Mouse (Mus musculus) liver, embryonic 12.5 days (tissue): ENCODE measurements around the gene Ank2. TPM values are rescaled to one million over a fixed set of nuclear protein-coding genes. Genes with fewer than 3 reads are reported as not detected.

Source experiments
- ATAC-seq: fragments of 200-750 bp; cut with Nextera tagmentation; 2 replicates; pipeline ENCODE4 v1.8.0; 2017; ENCODE audit warnings: moderate number of reproducible peaks, mild to moderate bottlenecking, moderate library complexity
- H3K27ac ChIP-seq: fragments of 300-500 bp; sonication (generic); 2 replicates; pipeline ENCODE4 v1.5.1; 2016; ENCODE audit warnings: mild to moderate bottlenecking
- H3K27me3 ChIP-seq: fragments of 300-500 bp; sonication (generic); replicated peaks from 2 replicates; pipeline ENCODE4 v1.6.1; 2016; ENCODE audit warnings: mild to moderate bottlenecking, moderate library complexity
- H3K36me3 ChIP-seq: fragments of 300-500 bp; sonication (generic); 2 replicates; pipeline ENCODE4 v1.6.1; 2016; ENCODE audit warnings: mild to moderate bottlenecking, moderate library complexity
- H3K4me1 ChIP-seq: fragments of 300-500 bp; sonication (generic); 2 replicates; pipeline ENCODE4 v1.6.1; 2016
- H3K4me2 ChIP-seq: fragments of 300-500 bp; sonication (generic); 2 replicates; pipeline ENCODE4 v1.6.1; 2016; ENCODE audit warnings: mild to moderate bottlenecking, moderate library complexity
- H3K4me3 ChIP-seq: fragments of 300-500 bp; sonication (generic); 2 replicates; pipeline ENCODE4 v1.5.1; 2016; ENCODE audit warnings: mild to moderate bottlenecking, moderate library complexity
- H3K9ac ChIP-seq: fragments of 300-500 bp; sonication (generic); 2 replicates; pipeline ENCODE4 v1.6.1; 2016; ENCODE audit warnings: mild to moderate bottlenecking, moderate library complexity
- H3K9me3 ChIP-seq: fragments of 300-500 bp; sonication (generic); replicated peaks from 2 replicates; pipeline ENCODE4 v1.6.1; 2016; ENCODE audit warnings: mild to moderate bottlenecking, moderate library complexity
- WGBS: fragments of 180-500 bp; shearing (Covaris S2); methylation state at CpG from one replicate; pipeline ENCODE4 v1.1.7; 2016; ENCODE audit not compliant: insufficient replicate concordance; 5-methylcytosine and 5-hydroxymethylcytosine counted together
- polyA plus RNA-seq: library from polyadenylated mRNA; unstranded; fragments of >200 nt; fragmentation: Nextera tagmentation; extraction: Ambion mirVana; gene quantifications from 2 replicates; pipeline ENCODE4 v1.2.1, GENCODE M21; 2016

Ank2 gene
- polyA plus RNA-seq, 1 experiment from 2014 or later = 9.0 TPM

- Histone ChIP-seq H3K4me2 (no peak overlapping the region), H3K27me3 (no peaks in the 10 kb centered on the region), H3K9ac (no peak overlapping the region), H3K4me1 (no peaks in the 10 kb centered on the region), H3K9me3 (no peaks in the 10 kb centered on the region), H3K4me3 (no peak overlapping the region), H3K27ac (no peak overlapping the region), H3K36me3 (no peaks in the 10 kb centered on the region)
- WGBS = 65% methylated on average over 4 of the region's 4 CpGs
- ATAC-seq = no peak
Measured at GRCm38 (mm10) chr3:127013976-127014375, 485.2 kb downstream of the Ank2 start.

GRCm38 (mm10) chr3:127012525-127012924 is 486.6 kb downstream of the Ank2 start:
- WGBS = 48% methylated on average over 8 of the region's 8 CpGs
- Histone ChIP-seq H3K9me3 (no peaks in the 10 kb centered on the region), H3K27ac (no peak overlapping the region), H3K9ac (no peak overlapping the region), H3K4me3 (no peak overlapping the region), H3K36me3 (0 out of 2 replicates have a peak, but pooled peaks cover 4% of the 10 kb centered on the region), H3K4me2 (no peak overlapping the region), H3K4me1 (no peaks in the 10 kb centered on the region), H3K27me3 (no peaks in the 10 kb centered on the region)
- no peak for ATAC-seq

GRCm38 (mm10) chr3:127005898-127006673 is 493.1 kb downstream of the Ank2 start:
- H3K27me3 ChIP-seq = no peaks in the 10 kb centered on the region
- no peak overlapping the region for H3K4me2 ChIP-seq
- WGBS = 68% methylated on average over 9 of the region's 9 CpGs
- 0 out of 2 replicates have a peak, but pooled peaks cover 4% of the 10 kb centered on the region for H3K36me3 ChIP-seq
- H3K4me1 ChIP-seq = no peaks in the 10 kb centered on the region
- no peaks in the 10 kb centered on the region for H3K9me3 ChIP-seq
- H3K9ac ChIP-seq = no peak overlapping the region
- no peak overlapping the region for H3K27ac ChIP-seq
- ATAC-seq = peak; percentile 52
- no peak overlapping the region for H3K4me3 ChIP-seq

- no peaks in the 10 kb centered on the region for H3K4me1 ChIP-seq
- H3K4me3 ChIP-seq = no peak overlapping the region
- H3K27me3 ChIP-seq = no peaks in the 10 kb centered on the region
- H3K36me3 ChIP-seq = 0 out of 2 replicates have a peak, but pooled peaks cover 4% of the 10 kb centered on the region
- no peak overlapping the region for H3K9ac ChIP-seq
- ATAC-seq = peak; percentile 50
- H3K27ac ChIP-seq = no peak overlapping the region
- no peak overlapping the region for H3K4me2 ChIP-seq
- 62% methylated on average over 9 of the region's 9 CpGs for WGBS
- H3K9me3 ChIP-seq = no peaks in the 10 kb centered on the region
Measured at GRCm38 (mm10) chr3:127004860-127005633, 494.1 kb downstream of the Ank2 start.

GRCm38 (mm10) chr3:127003946-127004345 is 495.2 kb downstream of the Ank2 start:
- WGBS = 78% methylated on average over 11 of the region's 11 CpGs
- Histone ChIP-seq H3K9me3 (no peaks in the 10 kb centered on the region), H3K4me3 (no peak overlapping the region), H3K4me1 (no peaks in the 10 kb centered on the region), H3K36me3 (0 out of 2 replicates have a peak, but pooled peaks cover 4% of the 10 kb centered on the region), H3K27ac (no peak overlapping the region), H3K9ac (no peak overlapping the region), H3K27me3 (no peaks in the 10 kb centered on the region), H3K4me2 (no peak overlapping the region)
- ATAC-seq = no peak

GRCm38 (mm10) chr3:126998742-126999112 is 500.4 kb downstream of the Ank2 start:
- no peak for ATAC-seq
- Histone ChIP-seq H3K27me3 (peaks cover 13% of the 10 kb centered on the region), H3K9me3 (no peaks in the 10 kb centered on the region), H3K27ac (no peak overlapping the region), H3K4me3 (no peak overlapping the region), H3K4me1 (no peaks in the 10 kb centered on the region), H3K4me2 (0 out of 2 replicates have a peak overlapping the region, but pooled peaks have one; percentile 26), H3K9ac (no peak overlapping the region), H3K36me3 (no peaks in the 10 kb centered on the region)
- 11% methylated on average over 8 of the region's 8 CpGs for WGBS

GRCm38 (mm10) chr3:126998008-126998741 is 501.0 kb downstream of the Ank2 start:
- H3K27ac ChIP-seq = no peak overlapping the region
- no peak overlapping the region for H3K9ac ChIP-seq
- H3K4me1 ChIP-seq = no peaks in the 10 kb centered on the region
- H3K9me3 ChIP-seq = no peaks in the 10 kb centered on the region
- no peak overlapping the region for H3K4me3 ChIP-seq
- ATAC-seq = no peak; the same call in 1 of the 2 replicates
- WGBS = 12% methylated on average over 12 of the region's 12 CpGs
- H3K4me2 ChIP-seq = peak overlapping the region; percentile 26
- peaks cover 13% of the 10 kb centered on the region for H3K27me3 ChIP-seq
- no peaks in the 10 kb centered on the region for H3K36me3 ChIP-seq

- Histone ChIP-seq H3K4me3 (no peak overlapping the region), H3K9ac (no peak overlapping the region), H3K27me3 (peaks cover 13% of the 10 kb centered on the region), H3K27ac (no peak overlapping the region), H3K4me1 (no peaks in the 10 kb centered on the region), H3K9me3 (no peaks in the 10 kb centered on the region), H3K36me3 (no peaks in the 10 kb centered on the region), H3K4me2 (peak overlapping the region; percentile 26; the same call in 1 of the 2 replicates)
- ATAC-seq = no peak
- WGBS = 8% methylated on average over 17 of the region's 17 CpGs
Measured at GRCm38 (mm10) chr3:126997391-126998007, 501.7 kb downstream of the Ank2 start.

- Histone ChIP-seq H3K27ac (no peak overlapping the region), H3K27me3 (peaks cover 13% of the 10 kb centered on the region), H3K4me2 (no peak overlapping the region), H3K9me3 (no peaks in the 10 kb centered on the region), H3K4me1 (no peaks in the 10 kb centered on the region), H3K4me3 (no peak overlapping the region), H3K36me3 (no peaks in the 10 kb centered on the region), H3K9ac (no peak overlapping the region)
- no peak for ATAC-seq
- WGBS = 74% methylated on average over 8 of the region's 8 CpGs
Measured at GRCm38 (mm10) chr3:126996721-126997120, 502.4 kb downstream of the Ank2 start.

GRCm38 (mm10) chr3:126995970-126996369 is 503.2 kb downstream of the Ank2 start:
- Histone ChIP-seq H3K36me3 (no peaks in the 10 kb centered on the region), H3K9ac (no peak overlapping the region), H3K27me3 (peaks cover 13% of the 10 kb centered on the region), H3K4me1 (no peaks in the 10 kb centered on the region), H3K9me3 (no peaks in the 10 kb centered on the region), H3K4me2 (no peak overlapping the region), H3K27ac (no peak overlapping the region), H3K4me3 (no peak overlapping the region)
- ATAC-seq = no peak
- WGBS = 48% methylated on average over 4 of the region's 4 CpGs

GRCm38 (mm10) chr3:126994149-126994548 is 505.0 kb downstream of the Ank2 start:
- Histone ChIP-seq H3K9me3 (no peaks in the 10 kb centered on the region), H3K36me3 (no peaks in the 10 kb centered on the region), H3K27me3 (peaks cover 13% of the 10 kb centered on the region), H3K4me2 (no peak overlapping the region), H3K4me3 (no peak overlapping the region), H3K4me1 (no peaks in the 10 kb centered on the region), H3K9ac (no peak overlapping the region), H3K27ac (no peak overlapping the region)
- no peak for ATAC-seq
- 70% methylated on average over 7 of the region's 7 CpGs for WGBS
